Comparison of ENCODE assay signal across 28 mouse cellular contexts in the genomic region with DNA sequence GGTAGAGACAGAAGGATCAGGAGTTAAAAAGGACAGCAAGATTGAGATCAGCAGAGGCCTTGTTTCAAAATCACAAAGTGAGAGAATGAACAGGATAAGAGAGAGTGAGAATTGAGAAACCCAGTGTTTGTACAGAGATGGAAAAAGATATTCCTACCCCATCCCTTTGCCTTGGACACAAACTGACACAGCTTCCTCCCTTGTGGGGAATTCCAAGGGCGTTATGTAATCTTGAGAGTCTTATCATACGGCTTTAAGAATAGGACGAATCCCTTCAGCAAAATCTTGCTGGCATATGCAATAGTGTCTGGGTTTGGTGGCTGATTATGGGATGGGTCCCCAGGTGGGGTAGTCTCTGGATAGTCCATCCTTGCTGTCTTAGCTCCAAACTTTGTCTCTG. TPM values are rescaled to one million over a fixed set of nuclear protein-coding genes. Genes with fewer than 3 reads are reported as not detected.
DNase-seq lines count a peak whose midpoint lies in the region; ATAC-seq lines count a peak whose summit lies in the region.
"Had no signal": no experiment of that assay in that cellular context is flagged by ENCODE, and none has a peak within 500 bp of the region (broad histone marks: within the 10 kb centered on the region; RNA-seq: fewer than 3 reads in every experiment).

No protein-coding gene starts in this region.

- no peaks in the 10 kb centered on the region for H3K36me3 ChIP-seq in lung, embryonic 16.5 days (ENCODE audit: control insufficient read depth, insufficient read depth, low read length)
- no peaks in the 10 kb centered on the region for H3K36me3 ChIP-seq in neural tube, embryonic 15.5 days
- H3K36me3 ChIP-seq: embryonic facial prominence, embryonic 12.5 days; embryonic facial prominence, embryonic 15.5 days; G1E; hindbrain, embryonic 10.5 days; hindbrain, embryonic 13.5 days; intestine, embryonic 15.5 days had no signal

- intact Hi-C loops in heart, postnatal 25 days (cut with DNase I), result no loop called here

- WGBS in lung, embryonic 16.5 days, result 38% methylated on average over 3 of the region's 3 CpGs
- 90% methylated on average over 3 of the region's 3 CpGs for WGBS in neural tube, embryonic 15.5 days

- peaks cover 12% of the 10 kb centered on the region; the same call in 1 of the 2 replicates for H3K4me1 ChIP-seq in lung, embryonic 16.5 days (replicated peaks; ENCODE audit: control insufficient read depth, insufficient read depth, low read length)
- no peaks in the 10 kb centered on the region for H3K4me1 ChIP-seq in neural tube, embryonic 15.5 days
- H3K4me1 ChIP-seq: intestine, embryonic 15.5 days had no signal

- no peaks in the 10 kb centered on the region for H3K27me3 ChIP-seq in lung, embryonic 16.5 days (ENCODE audit: control insufficient read depth, insufficient read depth, low read depth, low read length)
- H3K27me3 ChIP-seq in neural tube, embryonic 15.5 days (replicated peaks), result no peaks in the 10 kb centered on the region
- H3K27me3 ChIP-seq: embryonic facial prominence, embryonic 12.5 days; embryonic facial prominence, embryonic 15.5 days; hindbrain, embryonic 13.5 days; intestine, embryonic 15.5 days had no signal

- peak; percentile 83 for ATAC-seq in frontal cortex, adult (ENCODE audit: low TSS enrichment)
- peak; percentile 35; the same call in 1 of the 2 replicates for ATAC-seq in lung, embryonic 16.5 days (ENCODE audit: low read depth)
- ATAC-seq in neural tube, embryonic 15.5 days (ENCODE audit: low FRiP score), result no peak
- ATAC-seq: forebrain, embryonic 14.5 days; forebrain, postnatal 0 days; hindbrain, embryonic 16.5 days; intestine, embryonic 15.5 days; Patski had no signal

- no peaks in the 10 kb centered on the region for H3K9me3 ChIP-seq in lung, embryonic 16.5 days (ENCODE audit: control insufficient read depth, low read length)
- no peaks in the 10 kb centered on the region for H3K9me3 ChIP-seq in neural tube, embryonic 15.5 days (replicated peaks)
- H3K9me3 ChIP-seq: embryonic facial prominence, embryonic 12.5 days; embryonic facial prominence, embryonic 15.5 days; G1E; hindbrain, embryonic 10.5 days; hindbrain, embryonic 13.5 days; intestine, embryonic 15.5 days had no signal

- no peak overlapping the region for H3K9ac ChIP-seq in lung, embryonic 16.5 days (ENCODE audit: low read length)
- no peak overlapping the region for H3K9ac ChIP-seq in neural tube, embryonic 15.5 days (replicated peaks)
- H3K9ac ChIP-seq: embryonic facial prominence, embryonic 12.5 days; embryonic facial prominence, embryonic 15.5 days; forebrain, postnatal 0 days; hindbrain, embryonic 13.5 days; intestine, embryonic 15.5 days had no signal

- no peak overlapping the region for H3K4me3 ChIP-seq in lung, embryonic 16.5 days (ENCODE audit: low read length)
- no peak overlapping the region for H3K4me3 ChIP-seq in neural tube, embryonic 15.5 days (replicated peaks)
- H3K4me3 ChIP-seq: embryonic facial prominence, embryonic 12.5 days; embryonic facial prominence, embryonic 15.5 days; hindbrain, embryonic 10.5 days; hindbrain, embryonic 13.5 days; intestine, embryonic 15.5 days had no signal

- H3K27ac ChIP-seq in lung, embryonic 16.5 days (ENCODE audit: low read length), result no peak overlapping the region
- H3K27ac ChIP-seq in neural tube, embryonic 15.5 days (replicated peaks), result no peak overlapping the region
- H3K27ac ChIP-seq: embryonic facial prominence, embryonic 12.5 days; embryonic facial prominence, embryonic 15.5 days; hindbrain, embryonic 10.5 days; hindbrain, embryonic 13.5 days; intestine, embryonic 15.5 days had no signal

- DNase-seq in frontal cortex, postnatal 14 days (ENCODE audit: low spot score in 2 of 2), result no peak
- DNase-seq in heart, adult 11 months, result peak; percentile 91
- no peak for DNase-seq in heart, postnatal 25 days (ENCODE audit: low spot score)
- no peak for DNase-seq in lung, postnatal 4 days
- peak; percentile 50 for DNase-seq in skeletal muscle tissue, adult 2 months (ENCODE audit: low read depth, low spot score)
- DNase-seq: adrenal gland, postnatal 10 days; adrenal gland, postnatal 36 days; cerebellum, adult 11 months; cerebellum, adult 2 months; cerebellum, adult 9-11 months; cerebellum, postnatal 25 days; forebrain, postnatal 0 days; heart, postnatal 36 days had no signal

- no peak overlapping the region for H3K4me2 ChIP-seq in lung, embryonic 16.5 days (ENCODE audit: low read depth, low read length)
- H3K4me2 ChIP-seq in neural tube, embryonic 15.5 days, result no peak overlapping the region
- H3K4me2 ChIP-seq: embryonic facial prominence, embryonic 12.5 days; embryonic facial prominence, embryonic 15.5 days; heart, embryonic 11.5 days; hindbrain, embryonic 13.5 days; intestine, embryonic 15.5 days had no signal

RNA-seq across cellular contexts. Expression of a gene that starts 16.0 kb away (rescaled TPM):
- 1 to 10 TPM; 1.3 TPM for total RNA-seq in heart, postnatal 25 days (2021)
- 3.2 and 3.6 TPM in 2 replicates for polyA plus RNA-seq in lung, embryonic 16.5 days (2015; fragmentation: Nextera tagmentation; extraction: Ambion mirVana)
- 0.19 TPM in 1 of 2 replicates, not detected in the other for polyA plus RNA-seq in neural tube, embryonic 15.5 days (2015; fragmentation: Nextera tagmentation; extraction: Ambion mirVana)
- total RNA-seq: forebrain, postnatal 0 days; gastrocnemius, adult 8-10 months had no signal
- polyA plus RNA-seq: cerebellum, adult 2 months; embryonic facial prominence, embryonic 12.5 days; forebrain, embryonic 11.5 days; forebrain, embryonic 14.5 days; G1E; hindbrain, embryonic 10.5 days; hindbrain, embryonic 13.5 days; hindbrain, embryonic 16.5 days had no signal

Comparison
In these comparisons a context has a peak if more than half of its experiments do, and no peak if none do; other contexts are left out.
1. DNase-seq: peak in heart, adult 11 months (single experiment) and skeletal muscle tissue, adult 2 months (single experiment); none in frontal cortex, postnatal 14 days (0 of 2), heart, postnatal 25 days (single experiment) and lung, postnatal 4 days (0 of 2).